Mouse (Mus musculus): ENCODE results near the gene Bpgm. TPM values are rescaled to one million over a fixed set of nuclear protein-coding genes. Genes with fewer than 3 reads are reported as not detected.

The Bpgm gene
- polyA plus RNA-seq, 1 experiment from 2014 or later, result 47.8 TPM

DNA sequence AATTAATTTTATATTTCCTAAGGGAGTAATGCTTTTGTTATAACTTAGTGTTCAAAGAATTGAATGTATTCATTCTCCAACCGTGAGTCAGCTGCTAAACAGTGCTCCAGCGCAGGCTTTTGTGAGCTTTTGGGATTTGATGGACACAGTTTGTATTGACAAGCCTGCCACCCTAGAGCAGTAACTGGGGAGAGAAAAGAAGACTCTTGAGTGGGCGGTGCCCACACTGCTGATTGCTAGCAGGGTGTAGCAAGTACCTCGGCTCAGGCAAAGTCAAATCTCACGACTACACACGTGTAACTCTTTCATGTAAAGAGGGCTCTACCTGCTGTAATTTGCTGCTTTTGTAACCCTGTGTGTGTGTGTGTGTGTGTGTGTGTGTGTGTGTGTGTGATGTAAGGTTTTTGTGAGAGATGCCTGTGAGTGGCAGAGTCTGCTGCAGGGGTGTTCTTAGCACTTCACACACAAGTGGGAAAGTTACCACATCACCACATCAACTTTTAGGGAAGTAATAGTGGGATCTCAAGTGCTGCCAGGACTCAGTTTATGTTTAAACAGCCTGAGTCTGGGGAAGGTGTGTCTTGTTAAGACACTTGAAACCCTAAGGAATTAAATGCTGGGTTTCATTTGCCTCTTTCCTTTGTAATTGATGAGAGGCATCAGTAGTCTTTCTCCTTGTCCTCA lies 2.8 kb downstream of the Bpgm start:
- H3K4me3 ChIP-seq (ENCODE audit: low read depth, low read length), result no peak overlapping the region
- H3K9ac ChIP-seq (replicated peaks; ENCODE audit: low read length), result no peak overlapping the region

DNA sequence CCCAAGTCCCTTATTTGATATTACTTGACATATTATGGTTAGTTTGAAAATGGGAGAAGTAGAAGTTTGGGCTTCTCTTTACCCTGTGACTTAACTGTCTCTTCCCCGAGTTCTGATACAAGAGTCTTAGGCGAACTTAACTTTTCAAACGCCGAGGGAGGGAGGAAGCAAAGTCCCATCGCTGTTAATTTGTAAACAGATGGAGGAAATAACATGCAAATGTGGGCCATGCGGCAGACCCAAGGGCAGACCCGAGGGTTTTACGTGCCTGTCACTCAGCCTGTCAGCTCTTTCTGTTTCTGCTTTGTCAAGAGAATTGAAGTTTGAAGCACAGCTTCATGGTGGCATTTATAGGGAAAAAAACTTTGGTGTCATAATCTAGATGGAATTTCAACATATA lies 3.5 kb downstream of the Bpgm start:
- H3K36me3 ChIP-seq (replicated peaks; ENCODE audit: control insufficient read depth, insufficient read depth, low read depth, low read length), result no peaks in the 10 kb centered on the region
- H3K27ac ChIP-seq (replicated peaks; ENCODE audit: low read depth, low read length), result no peak overlapping the region
- DNase-seq (ENCODE audit: low spot score) (no peak), ATAC-seq (replicated peaks; ENCODE audit: insufficient number of reproducible peaks, low FRiP score, low TSS enrichment, low read depth) (no peak)
- H3K4me3 ChIP-seq (ENCODE audit: low read depth, low read length), result no peak overlapping the region
- H3K4me1 ChIP-seq (ENCODE audit: control insufficient read depth, insufficient read depth, low read length), result no peaks in the 10 kb centered on the region; the same call in 1 of the 2 replicates
- no peak overlapping the region for H3K4me2 ChIP-seq (ENCODE audit: low read depth, low read length)
- no peaks in the 10 kb centered on the region for H3K9me3 ChIP-seq (replicated peaks; ENCODE audit: control insufficient read depth, low read length)
- no peak overlapping the region for H3K9ac ChIP-seq (replicated peaks; ENCODE audit: low read length)
- no peaks in the 10 kb centered on the region for H3K27me3 ChIP-seq (ENCODE audit: control insufficient read depth, insufficient read depth, low read length)
- 37% methylated on average over 8 of the region's 8 CpGs for WGBS

More for the DNA sequence above, 2.8 kb downstream of the Bpgm start:
- WGBS, result 41% methylated on average over 6 of the region's 6 CpGs
- no peak for ATAC-seq (replicated peaks; ENCODE audit: insufficient number of reproducible peaks, low FRiP score, low TSS enrichment, low read depth)
- Histone ChIP-seq H3K4me1 (ENCODE audit: control insufficient read depth, insufficient read depth, low read length) (no peaks in the 10 kb centered on the region; the same call in 1 of the 2 replicates), H3K27ac (replicated peaks; ENCODE audit: low read depth, low read length) (no peak overlapping the region), H3K27me3 (ENCODE audit: control insufficient read depth, insufficient read depth, low read length) (no peaks in the 10 kb centered on the region), H3K4me2 (ENCODE audit: low read depth, low read length) (no peak overlapping the region; the same call in 1 of the 2 replicates), H3K9me3 (replicated peaks; ENCODE audit: control insufficient read depth, low read length) (no peaks in the 10 kb centered on the region), H3K36me3 (replicated peaks; ENCODE audit: control insufficient read depth, insufficient read depth, low read depth, low read length) (no peaks in the 10 kb centered on the region)
- no peak for DNase-seq (ENCODE audit: low spot score)

DNA sequence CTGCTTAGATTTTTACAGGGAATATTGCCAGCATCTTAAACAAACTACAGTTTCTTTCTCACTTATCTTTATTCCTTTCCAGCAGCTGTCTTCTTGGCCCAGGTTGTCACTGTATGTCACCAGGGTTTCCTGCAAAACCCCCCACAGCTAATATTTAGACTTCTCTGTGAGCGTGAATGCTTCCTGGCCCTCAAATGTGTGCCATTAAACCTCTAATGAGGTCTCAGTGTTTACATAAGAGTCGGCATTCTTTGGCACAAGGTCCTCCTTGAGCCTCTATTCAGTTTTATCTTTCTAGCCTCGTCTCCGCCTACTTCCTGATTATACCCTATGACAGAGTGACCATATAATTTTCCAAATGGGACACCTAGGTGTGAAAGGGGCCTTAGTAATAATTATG lies 4.7 kb downstream of the Bpgm start:
- Histone ChIP-seq H3K27me3 (ENCODE audit: control insufficient read depth, insufficient read depth, low read length) (no peaks in the 10 kb centered on the region), H3K36me3 (replicated peaks; ENCODE audit: control insufficient read depth, insufficient read depth, low read depth, low read length) (no peaks in the 10 kb centered on the region), H3K9ac (replicated peaks; ENCODE audit: low read length) (no peak overlapping the region), H3K4me2 (ENCODE audit: low read depth, low read length) (no peak overlapping the region), H3K9me3 (replicated peaks; ENCODE audit: control insufficient read depth, low read length) (no peaks in the 10 kb centered on the region), H3K27ac (replicated peaks; ENCODE audit: low read depth, low read length) (no peak overlapping the region), H3K4me1 (ENCODE audit: control insufficient read depth, insufficient read depth, low read length) (no peaks in the 10 kb centered on the region), H3K4me3 (ENCODE audit: low read depth, low read length) (no peak overlapping the region)
- ATAC-seq (replicated peaks; ENCODE audit: insufficient number of reproducible peaks, low FRiP score, low TSS enrichment, low read depth) (no peak), DNase-seq (ENCODE audit: low spot score) (no peak)
- WGBS, result 40% methylated on average over 4 of the region's 4 CpGs

DNA sequence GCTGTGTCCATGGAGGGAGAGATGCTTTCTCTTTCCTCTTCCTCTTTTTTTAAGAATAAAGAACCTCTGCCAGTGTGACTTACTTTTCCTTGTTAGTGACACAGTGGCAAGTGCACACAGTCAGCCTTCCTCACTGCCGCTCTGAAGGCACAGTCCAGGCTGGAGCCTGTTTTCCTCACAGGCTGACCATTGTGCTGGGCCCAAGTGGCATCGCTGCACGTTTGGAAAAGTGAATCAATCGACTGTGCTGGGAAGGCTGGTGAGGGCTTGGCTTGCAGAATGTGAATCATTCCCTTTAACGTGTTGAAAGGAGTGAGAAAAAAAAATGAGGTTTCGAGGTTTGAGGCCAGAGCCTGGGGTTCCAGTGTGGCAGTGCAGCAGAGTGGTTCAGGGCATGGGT lies 5.3 kb downstream of the Bpgm start:
- H3K36me3 ChIP-seq (replicated peaks; ENCODE audit: control insufficient read depth, insufficient read depth, low read depth, low read length), result no peaks in the 10 kb centered on the region
- no peak overlapping the region for H3K9ac ChIP-seq (replicated peaks; ENCODE audit: low read length)
- no peak overlapping the region for H3K4me3 ChIP-seq (ENCODE audit: low read depth, low read length)
- no peaks in the 10 kb centered on the region for H3K9me3 ChIP-seq (replicated peaks; ENCODE audit: control insufficient read depth, low read length)
- H3K4me2 ChIP-seq (ENCODE audit: low read depth, low read length), result no peak overlapping the region
- ATAC-seq (replicated peaks; ENCODE audit: insufficient number of reproducible peaks, low FRiP score, low TSS enrichment, low read depth), result no peak
- DNase-seq (ENCODE audit: low spot score), result no peak
- H3K27ac ChIP-seq (replicated peaks; ENCODE audit: low read depth, low read length), result no peak overlapping the region
- WGBS, result 76% methylated on average over 6 of the region's 6 CpGs
- H3K27me3 ChIP-seq (ENCODE audit: control insufficient read depth, insufficient read depth, low read length), result no peaks in the 10 kb centered on the region
- no peaks in the 10 kb centered on the region for H3K4me1 ChIP-seq (ENCODE audit: control insufficient read depth, insufficient read depth, low read length)

DNA sequence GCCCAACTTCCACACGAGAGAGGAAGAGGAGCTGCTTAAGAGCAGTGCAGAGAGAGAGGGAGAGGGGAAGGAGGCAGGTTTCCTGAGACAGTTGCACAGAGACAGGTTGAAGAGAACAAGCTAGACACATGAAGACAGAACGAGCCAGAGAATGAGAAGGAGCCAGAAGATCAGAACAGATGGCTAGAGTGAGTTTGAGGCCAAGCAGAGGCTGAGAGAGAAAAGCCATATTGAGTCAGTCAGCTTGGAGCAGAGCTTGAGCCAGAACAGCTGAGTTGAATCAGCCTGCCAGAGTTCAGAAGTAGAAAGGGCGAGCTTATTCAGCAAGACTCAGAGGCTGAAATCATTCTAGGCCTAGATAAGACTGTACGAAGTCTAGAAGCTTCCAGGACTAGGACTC lies 6.8 kb downstream of the Bpgm start:
- WGBS, result 89% methylated on average over 4 of the region's 4 CpGs
- Histone ChIP-seq H3K9ac (replicated peaks; ENCODE audit: low read length) (no peak overlapping the region), H3K4me2 (ENCODE audit: low read depth, low read length) (no peak overlapping the region), H3K4me3 (ENCODE audit: low read depth, low read length) (no peak overlapping the region), H3K9me3 (replicated peaks; ENCODE audit: control insufficient read depth, low read length) (no peaks in the 10 kb centered on the region), H3K27ac (replicated peaks; ENCODE audit: low read depth, low read length) (no peak overlapping the region), H3K36me3 (replicated peaks; ENCODE audit: control insufficient read depth, insufficient read depth, low read depth, low read length) (no peaks in the 10 kb centered on the region), H3K27me3 (ENCODE audit: control insufficient read depth, insufficient read depth, low read length) (no peaks in the 10 kb centered on the region), H3K4me1 (ENCODE audit: control insufficient read depth, insufficient read depth, low read length) (no peaks in the 10 kb centered on the region)
- ATAC-seq (replicated peaks; ENCODE audit: insufficient number of reproducible peaks, low FRiP score, low TSS enrichment, low read depth) (no peak), DNase-seq (ENCODE audit: low spot score) (no peak)

- H3K27ac ChIP-seq (replicated peaks; ENCODE audit: low read depth, low read length), result no peak overlapping the region
- WGBS, result 80% methylated on average over 5 of the region's 5 CpGs
These were observed 7.4 kb downstream of the Bpgm start for GRCm38 (mm10) chr6:34483390-34483789.

DNA sequence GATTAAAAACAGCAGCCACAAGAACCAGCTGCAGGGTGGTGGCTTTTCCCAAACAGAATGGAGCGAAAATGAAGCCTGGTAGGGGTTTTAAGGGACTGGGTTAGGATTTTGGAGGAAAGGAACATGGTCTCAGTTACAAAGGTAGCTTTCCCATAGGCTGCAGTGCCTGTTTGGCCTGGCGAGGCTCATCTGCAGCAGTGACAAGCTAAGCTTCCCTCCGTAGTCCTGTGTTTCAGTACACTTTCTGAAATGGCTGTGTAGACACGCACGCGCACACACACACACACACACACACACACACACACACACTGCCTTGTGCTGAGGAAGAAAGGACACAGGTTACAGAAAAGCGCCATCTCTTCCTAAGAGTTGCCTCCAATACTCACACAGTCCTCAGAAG lies 7.8 kb downstream of the Bpgm start:
- no peak overlapping the region for H3K9ac ChIP-seq (replicated peaks; ENCODE audit: low read length)
- DNase-seq (ENCODE audit: low spot score), result no peak
- H3K4me1 ChIP-seq (ENCODE audit: control insufficient read depth, insufficient read depth, low read length), result no peaks in the 10 kb centered on the region
- H3K27me3 ChIP-seq (ENCODE audit: control insufficient read depth, insufficient read depth, low read length), result no peaks in the 10 kb centered on the region
- H3K36me3 ChIP-seq (replicated peaks; ENCODE audit: control insufficient read depth, insufficient read depth, low read depth, low read length), result no peaks in the 10 kb centered on the region
- H3K4me3 ChIP-seq (ENCODE audit: low read depth, low read length), result no peak overlapping the region
- ATAC-seq (replicated peaks; ENCODE audit: insufficient number of reproducible peaks, low FRiP score, low TSS enrichment, low read depth), result no peak
- 88% methylated on average over 7 of the region's 7 CpGs for WGBS
- H3K4me2 ChIP-seq (ENCODE audit: low read depth, low read length), result no peak overlapping the region
- H3K9me3 ChIP-seq (replicated peaks; ENCODE audit: control insufficient read depth, low read length), result no peaks in the 10 kb centered on the region
- no peak overlapping the region for H3K27ac ChIP-seq (replicated peaks; ENCODE audit: low read depth, low read length)

More at GRCm38 (mm10) chr6:34483390-34483789, 7.4 kb downstream of the Bpgm start:
- no peaks in the 10 kb centered on the region for H3K27me3 ChIP-seq (ENCODE audit: control insufficient read depth, insufficient read depth, low read length)
- H3K9me3 ChIP-seq (replicated peaks; ENCODE audit: control insufficient read depth, low read length), result no peaks in the 10 kb centered on the region
- H3K4me3 ChIP-seq (ENCODE audit: low read depth, low read length), result no peak overlapping the region
- ATAC-seq (replicated peaks; ENCODE audit: insufficient number of reproducible peaks, low FRiP score, low TSS enrichment, low read depth), result no peak
- H3K4me2 ChIP-seq (ENCODE audit: low read depth, low read length), result no peak overlapping the region
- H3K9ac ChIP-seq (replicated peaks; ENCODE audit: low read length), result no peak overlapping the region
- no peaks in the 10 kb centered on the region for H3K36me3 ChIP-seq (replicated peaks; ENCODE audit: control insufficient read depth, insufficient read depth, low read depth, low read length)
- DNase-seq (ENCODE audit: low spot score), result no peak
- H3K4me1 ChIP-seq (ENCODE audit: control insufficient read depth, insufficient read depth, low read length), result no peaks in the 10 kb centered on the region

- Histone ChIP-seq H3K4me2 (ENCODE audit: low read depth, low read length) (no peak overlapping the region), H3K27ac (replicated peaks; ENCODE audit: low read depth, low read length) (no peak overlapping the region), H3K27me3 (ENCODE audit: control insufficient read depth, insufficient read depth, low read length) (no peaks in the 10 kb centered on the region), H3K4me1 (ENCODE audit: control insufficient read depth, insufficient read depth, low read length) (no peaks in the 10 kb centered on the region), H3K9ac (replicated peaks; ENCODE audit: low read length) (no peak overlapping the region), H3K4me3 (ENCODE audit: low read depth, low read length) (no peak overlapping the region), H3K36me3 (replicated peaks; ENCODE audit: control insufficient read depth, insufficient read depth, low read depth, low read length) (no peaks in the 10 kb centered on the region), H3K9me3 (replicated peaks; ENCODE audit: control insufficient read depth, low read length) (no peaks in the 10 kb centered on the region)
- ATAC-seq (replicated peaks; ENCODE audit: insufficient number of reproducible peaks, low FRiP score, low TSS enrichment, low read depth) (no peak), DNase-seq (ENCODE audit: low spot score) (no peak)
- 83% methylated on average over 14 of the region's 14 CpGs for WGBS
These were observed 10.1 kb downstream of the Bpgm start for GRCm38 (mm10) chr6:34486071-34486626.

All from embryonic facial prominence, embryonic 11.5 days (tissue).